Mouse (Mus musculus) adrenal gland, adult 8-10 months (tissue): ENCODE results near the gene Pak6. TPM values are rescaled to one million over a fixed set of nuclear protein-coding genes. Genes with fewer than 3 reads are reported as not detected.

Experiments
- DNase-seq: peaks from one replicate; pipeline ENCODE4 v3.0.0; 2022
- total RNA-seq, 4 experiments: library from RNA; stranded (reverse); gene quantifications; 2 replicates each; pipeline ENCODE4 v1.2.4; 2022

Gene Pak6
- total RNA-seq, 4 experiments from 2014 or later: 27.0 to 35.6 (median 28.7) TPM

- DNase-seq: peak; percentile 79
Measured at GRCm38 (mm10) chr2:118730622-118730915, 67.5 kb downstream of the Pak6 start.

DNA sequence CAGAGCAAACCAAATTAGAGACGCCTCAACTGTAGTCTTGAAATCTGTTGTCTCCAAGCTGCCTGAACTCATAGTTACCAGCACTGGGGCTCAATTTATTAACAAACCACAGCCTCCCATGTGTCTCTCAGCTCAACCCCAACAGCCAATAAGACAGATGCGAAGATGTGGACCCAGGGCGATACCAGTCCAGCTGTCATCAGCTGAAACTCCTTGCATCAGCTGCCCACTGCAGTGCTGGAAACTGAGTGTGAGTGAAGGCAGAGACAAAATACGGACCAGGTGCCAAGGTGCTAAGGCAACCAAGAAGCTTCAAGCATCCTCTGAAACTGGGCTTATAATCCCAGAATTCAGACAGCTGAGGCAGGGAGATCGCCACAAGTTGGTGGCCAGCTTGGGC is 68.9 kb downstream of the Pak6 start:
- DNase-seq: no peak

DNA sequence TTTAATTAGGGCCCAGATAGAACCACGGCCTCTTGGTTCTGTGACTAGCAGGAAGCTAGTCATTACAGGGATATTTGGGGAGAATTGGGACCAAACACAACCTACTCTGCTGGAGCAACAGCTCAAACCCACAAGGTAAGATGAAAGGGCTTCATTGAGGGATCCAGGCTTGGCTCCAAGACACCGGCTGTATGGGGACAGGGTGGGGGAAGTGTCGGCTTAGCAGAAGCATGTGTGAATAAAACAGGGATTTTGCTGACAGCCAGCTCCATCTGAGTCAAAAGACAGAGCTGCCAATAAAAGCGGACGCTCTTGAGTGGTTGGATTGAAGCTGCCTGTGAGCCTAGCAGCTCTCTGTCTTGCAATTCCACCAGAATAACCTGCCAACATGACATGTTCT is 70.2 kb downstream of the Pak6 start:
- DNase-seq: no peak

DNA sequence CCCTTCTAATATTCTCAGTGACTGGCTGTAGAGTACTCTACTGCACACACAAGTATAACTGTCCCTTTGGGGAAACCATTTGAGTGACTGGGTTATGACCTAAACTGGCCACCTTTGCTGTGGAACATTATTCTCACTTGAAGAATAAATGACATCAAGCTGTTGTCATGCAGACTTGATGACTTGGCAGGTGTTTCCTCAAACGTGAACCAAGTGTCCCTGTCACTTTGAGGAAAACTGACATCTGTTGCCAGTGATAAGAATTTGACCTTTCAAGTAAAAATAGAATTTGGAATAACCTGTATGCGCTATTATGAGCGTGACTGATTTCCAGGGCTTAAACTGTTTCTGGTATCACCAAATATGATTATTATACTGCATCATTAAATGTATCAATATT is 77.2 kb downstream of the Pak6 start:
- no peak for DNase-seq

DNA sequence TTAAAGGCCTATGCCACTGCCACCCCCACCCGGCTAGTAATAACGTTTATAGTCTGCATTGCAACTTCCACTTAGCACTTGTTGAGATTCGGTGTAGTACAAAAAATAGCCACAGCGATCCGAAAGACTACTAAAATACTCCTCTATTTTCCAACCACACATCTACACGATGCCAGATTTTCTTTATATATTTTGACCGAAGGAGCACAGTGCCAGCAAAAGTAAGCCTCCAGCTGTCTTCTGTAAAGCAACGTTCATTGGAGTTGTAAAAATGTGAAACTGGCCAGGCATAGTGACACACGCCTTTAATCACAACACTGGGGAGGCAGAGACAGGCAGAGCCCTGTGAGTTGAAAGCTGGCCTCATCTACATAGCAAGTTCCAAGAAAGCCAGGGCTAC is 78.1 kb downstream of the Pak6 start:
- no peak for DNase-seq

GRCm38 (mm10) chr2:118743261-118743943 is 80.3 kb downstream of the Pak6 start:
- DNase-seq: peak; percentile 18

DNA sequence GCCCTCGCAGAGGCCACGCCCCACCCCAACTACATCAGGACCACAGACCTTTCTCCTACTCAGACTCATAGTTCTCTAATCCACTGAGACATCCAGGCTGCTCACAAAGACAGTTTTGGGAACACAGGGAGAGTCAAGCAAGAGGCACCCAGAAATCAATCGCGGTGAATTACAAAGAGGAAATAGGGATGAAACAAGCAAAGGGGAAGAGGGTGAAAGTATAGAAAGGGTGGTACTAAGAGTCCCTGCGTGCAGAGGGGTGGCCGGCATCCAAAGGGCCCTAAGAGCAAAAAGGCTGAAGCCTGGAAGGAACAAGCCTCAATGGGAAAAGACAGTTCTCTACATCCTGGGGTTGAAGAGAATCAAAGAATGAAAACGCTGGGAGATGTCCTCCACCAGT is 81.5 kb downstream of the Pak6 start:
- no peak for DNase-seq

DNA sequence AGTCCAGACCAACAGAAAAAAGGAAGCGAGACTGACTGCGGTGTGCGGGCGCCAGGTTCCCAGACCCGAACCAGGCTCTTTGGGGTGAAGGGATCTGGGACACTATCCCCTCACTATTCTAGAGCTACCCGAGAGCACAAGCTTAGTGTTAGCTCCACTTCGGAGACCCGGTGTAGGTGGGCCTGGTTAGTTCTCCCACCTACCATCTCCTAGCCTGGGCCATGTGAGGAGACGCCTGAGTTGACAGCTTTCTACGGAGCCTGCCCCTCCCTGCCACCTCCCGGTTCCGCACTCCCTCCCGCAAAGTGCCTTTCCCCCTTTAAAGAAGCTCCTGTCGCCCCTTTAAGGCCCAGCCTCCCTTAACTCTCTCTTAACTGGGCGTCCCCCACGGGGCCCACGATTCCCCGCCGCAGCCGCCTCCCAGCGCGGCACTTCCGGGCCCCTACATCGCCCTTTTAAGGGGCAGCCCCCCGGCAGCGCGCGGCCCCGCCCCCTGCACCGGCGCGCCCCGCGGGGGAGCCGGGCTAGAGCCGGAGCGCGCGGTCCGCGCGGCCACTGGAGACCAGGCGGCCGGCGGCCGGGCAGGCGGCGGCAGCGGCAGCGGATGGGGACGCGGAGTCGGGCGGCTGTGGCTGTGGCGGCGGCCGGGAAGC is 82.3 kb downstream of the Pak6 start, which contains the start of gene Inafm2:
Gene Inafm2 (plus strand): TSS at position 527 of the 653 bp plus-strand sequence.
- peak; percentile 91 for DNase-seq

- no peak for DNase-seq
Measured at GRCm38 (mm10) chr2:118745915-118746901, 83.1 kb downstream of the Pak6 start.

DNA sequence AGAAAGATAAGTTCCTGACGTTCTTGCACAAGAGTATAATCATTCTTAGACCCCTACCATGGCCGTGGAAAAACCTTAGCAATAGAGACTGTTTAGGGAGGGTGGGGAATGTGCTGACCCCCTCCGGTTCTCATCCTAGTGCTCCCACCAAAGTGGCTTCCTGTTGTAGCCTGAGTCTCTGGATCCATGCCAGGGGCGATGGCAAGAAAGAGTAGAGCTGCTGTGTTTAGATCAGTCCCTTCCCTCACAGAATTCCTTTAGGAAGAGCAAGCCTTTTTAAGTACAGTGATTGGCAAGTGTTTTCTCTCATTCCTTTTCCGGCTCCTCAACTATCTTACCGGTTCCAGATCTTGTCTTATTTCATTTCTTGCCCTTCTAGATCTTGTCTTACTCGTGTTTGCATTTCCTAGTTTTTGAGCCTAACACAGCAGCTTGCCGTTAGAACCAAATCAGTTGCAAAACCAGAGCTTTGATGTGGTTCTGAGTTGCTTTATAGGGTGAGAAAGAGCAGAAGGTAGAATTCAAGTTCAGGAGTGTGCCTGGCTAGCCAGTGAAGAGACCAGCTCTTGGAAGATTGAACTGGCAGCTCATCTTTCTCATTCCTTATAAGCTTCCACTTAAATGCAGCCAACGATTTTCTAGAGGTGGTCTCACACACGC is 84.3 kb downstream of the Pak6 start:
- no peak for DNase-seq

Other genes with a start within 250 kb of the Pak6 start
- gene Srp14, start 183.6 kb upstream of the Pak6 start, total RNA-seq: 100 to 1,000 TPM; 238 to 265 (median 255) TPM
- 10 to 100 TPM; 13.2 to 29.5 (median 19.2) TPM for gene Bmf, start 113.6 kb upstream of the Pak6 start, total RNA-seq
- 1 to 10 TPM; 3.7 to 8.2 (median 4.8) TPM for gene Bub1b, start 65.1 kb upstream of the Pak6 start, total RNA-seq
- under 1 TPM; 0.11 to 0.84 (median 0.36) TPM for gene Ankrd63, start 40.7 kb downstream of the Pak6 start, total RNA-seq
- 1 to 10 TPM; 2.0 to 4.1 (median 3.0) TPM for gene Plcb2, start 65.1 kb downstream of the Pak6 start, total RNA-seq
- 10 to 100 TPM; 36.3 to 48.6 (median 39.9) TPM for gene Inafm2, start 82.5 kb downstream of the Pak6 start, total RNA-seq
- 10 to 100 TPM in 2 of 4 experiments, 1 to 10 TPM in 2; 5.3 to 18.8 (median 11.2) TPM for gene Ccdc9b, start 99.4 kb downstream of the Pak6 start, total RNA-seq
- gene Phgr1, start 109.5 kb downstream of the Pak6 start, total RNA-seq: not detected
- gene Disp2, start 116.4 kb downstream of the Pak6 start, total RNA-seq: 10 to 100 TPM; 43.7 to 68.9 (median 51.7) TPM
- gene Knstrn, start 150.7 kb downstream of the Pak6 start, total RNA-seq: 1 to 10 TPM; 1.3 to 3.2 (median 2.5) TPM
- 100 to 1,000 TPM; 250 to 438 (median 309) TPM for gene Ivd, start 198.7 kb downstream of the Pak6 start, total RNA-seq
- 10 to 100 TPM; 51.1 to 62.8 (median 59.2) TPM for gene Bahd1, start 237.1 kb downstream of the Pak6 start, total RNA-seq